Mouse (Mus musculus) regulatory T cell (primary cell): ENCODE results near the gene 1110008L16Rik.
"Not testable (repeated sequence)": the region's sequence is repeated elsewhere in the genome, so short reads cannot be mapped to it uniquely, and the experiment has no call there.

Experiments
- in situ Hi-C: fragments of 300-600 bp; cut with MboI, MseI; formaldehyde crosslinking; loops from one replicate; pipeline ENCODE4 v1.15.1; 2025; ENCODE audit warnings: high pct_unique_total_duplicates

The 1110008L16Rik gene

GRCm38 (mm10) chr12:55338490-55338889, 39.1 kb downstream of the 1110008L16Rik start:
- in situ Hi-C loops: not testable (repeated sequence)

GRCm38 (mm10) chr12:55343045-55343444, 43.7 kb downstream of the 1110008L16Rik start:
- in situ Hi-C loops: not testable (repeated sequence)

DNA sequence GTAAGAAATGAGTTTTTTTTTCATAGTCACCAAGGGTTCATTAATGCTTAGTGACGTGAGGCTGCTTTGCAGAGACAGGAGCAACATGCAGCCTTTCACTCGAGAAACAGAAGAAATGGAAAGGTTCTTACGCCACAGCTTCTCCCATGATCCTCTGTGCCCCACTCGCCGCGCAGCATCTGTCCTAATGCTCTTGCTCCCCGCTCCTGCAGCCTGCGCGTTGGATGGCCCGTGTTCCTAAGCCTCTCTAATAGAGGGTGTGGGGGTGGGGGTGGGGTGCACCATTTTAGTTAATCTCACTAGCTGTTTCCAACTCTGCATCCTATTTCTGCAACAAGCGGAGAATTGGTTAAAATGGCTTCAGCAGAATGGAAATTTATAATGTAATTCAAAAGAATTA, 44.6 kb downstream of the 1110008L16Rik start:
- in situ Hi-C loops: no loop called here

DNA sequence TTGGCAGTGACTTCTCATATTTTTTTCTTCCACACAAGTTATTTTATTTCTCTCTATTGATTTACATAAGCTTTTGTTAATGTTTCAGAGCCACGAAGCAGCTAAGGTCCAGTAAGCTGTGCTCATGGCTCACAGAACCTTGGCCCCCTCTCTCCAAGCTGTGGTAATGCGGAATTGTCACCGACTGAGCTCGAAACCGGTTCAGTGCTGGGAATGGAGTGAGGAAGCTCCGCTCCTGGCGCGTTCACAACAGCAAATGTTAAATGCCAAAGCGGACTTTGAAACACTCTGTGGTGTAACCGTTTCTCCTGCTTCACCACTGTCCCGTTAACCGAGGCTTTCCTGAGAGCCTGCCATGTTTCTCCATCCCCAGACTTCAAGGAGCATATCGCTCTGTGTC, 45.2 kb downstream of the 1110008L16Rik start:
- in situ Hi-C loops: no loop called here

- in situ Hi-C loops: no loop called here
Measured at GRCm38 (mm10) chr12:55353423-55353822, 54.0 kb downstream of the 1110008L16Rik start.

- in situ Hi-C loops: no loop called here
Measured at GRCm38 (mm10) chr12:55354904-55355303, 55.5 kb downstream of the 1110008L16Rik start.

- in situ Hi-C loops: no loop called here
Measured at GRCm38 (mm10) chr12:55357303-55357702, 57.9 kb downstream of the 1110008L16Rik start.

- in situ Hi-C loops: no loop called here
Measured at GRCm38 (mm10) chr12:55360929-55361328, 61.6 kb downstream of the 1110008L16Rik start.

DNA sequence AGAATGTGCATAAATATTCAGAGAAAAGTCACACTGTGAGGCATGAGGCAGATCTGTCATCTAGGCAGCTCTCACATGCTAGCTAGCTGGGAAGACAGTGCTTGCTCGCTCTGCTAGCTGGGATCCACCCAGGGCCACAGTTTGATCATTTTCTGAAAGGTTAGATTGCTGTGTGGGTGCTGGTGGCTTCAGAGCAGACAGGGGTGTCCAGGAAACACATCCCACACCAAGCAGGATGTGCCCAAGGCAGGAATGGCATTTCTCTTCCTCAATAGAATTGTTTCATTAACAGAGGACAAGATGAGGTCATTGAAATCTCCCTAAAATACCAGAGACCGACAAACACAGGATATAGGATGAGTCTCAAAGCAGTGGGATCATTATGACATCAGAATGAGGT, 65.7 kb downstream of the 1110008L16Rik start:
- in situ Hi-C loops: loop anchor here (5.0 kb wide), 1 partner anchor 48 kb away; no protein-coding TSS in a partner anchor

DNA sequence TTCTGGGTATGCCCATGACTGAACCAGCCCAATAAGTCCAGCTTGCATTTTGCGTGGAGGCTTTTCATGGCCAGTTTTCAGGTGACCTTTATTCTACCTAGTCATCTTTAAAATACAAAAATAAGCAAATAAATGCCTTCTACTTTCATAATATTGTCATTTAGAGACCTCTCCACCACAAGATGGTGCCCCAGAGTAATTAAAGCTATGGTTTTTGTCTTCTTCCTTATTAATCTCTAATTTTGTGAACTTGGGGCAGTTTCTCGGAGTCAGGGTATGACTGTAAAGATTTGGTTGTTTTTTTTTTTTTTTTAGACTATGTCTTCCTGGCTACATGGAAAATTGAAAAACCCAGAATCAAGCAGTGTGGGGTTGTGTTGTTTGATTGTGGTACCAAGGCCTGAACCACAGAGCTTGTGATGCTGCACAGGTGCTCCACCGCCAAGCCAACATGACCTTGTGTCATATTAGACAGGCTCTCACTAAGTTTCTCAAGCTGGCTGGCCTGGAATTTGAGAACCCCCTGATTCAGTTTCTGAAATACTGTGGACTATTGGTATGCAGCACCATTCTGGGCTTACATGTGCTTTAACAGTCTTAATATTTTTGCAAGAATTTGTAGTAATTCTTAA, 73.2 kb downstream of the 1110008L16Rik start:
- in situ Hi-C loops: no loop called here

DNA sequence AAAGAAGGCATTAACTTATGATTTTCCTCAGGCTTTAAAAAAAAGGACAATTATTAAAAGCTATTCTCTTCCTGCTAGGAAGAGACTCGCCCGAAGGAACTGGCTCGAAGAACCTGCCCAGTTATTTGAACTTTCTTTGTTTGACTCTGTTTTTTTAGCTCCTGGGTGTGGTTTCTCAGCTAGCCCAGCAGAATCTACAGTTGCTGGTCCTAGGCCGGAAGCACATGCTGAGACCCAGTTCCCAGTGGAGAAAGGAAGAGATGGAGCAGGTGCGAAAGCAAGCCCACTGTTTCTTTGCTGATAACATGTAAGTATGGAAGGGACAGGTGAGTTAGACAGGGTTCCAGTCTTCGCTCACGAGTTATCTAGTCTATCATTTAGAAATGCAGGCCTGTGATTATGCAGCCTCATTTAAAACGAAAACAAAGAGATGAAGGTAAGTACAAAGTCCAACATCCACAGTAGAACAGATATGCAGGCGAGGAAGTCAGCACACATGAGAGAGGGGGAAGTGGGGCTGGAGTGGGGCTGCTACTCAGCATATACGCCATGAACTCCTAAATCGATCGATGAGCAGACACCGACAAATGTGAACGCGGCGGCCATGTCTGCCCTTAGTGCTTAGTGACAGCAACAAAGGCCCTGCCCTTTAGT, 77.7 kb downstream of the 1110008L16Rik start:
- in situ Hi-C loops: no loop called here

DNA sequence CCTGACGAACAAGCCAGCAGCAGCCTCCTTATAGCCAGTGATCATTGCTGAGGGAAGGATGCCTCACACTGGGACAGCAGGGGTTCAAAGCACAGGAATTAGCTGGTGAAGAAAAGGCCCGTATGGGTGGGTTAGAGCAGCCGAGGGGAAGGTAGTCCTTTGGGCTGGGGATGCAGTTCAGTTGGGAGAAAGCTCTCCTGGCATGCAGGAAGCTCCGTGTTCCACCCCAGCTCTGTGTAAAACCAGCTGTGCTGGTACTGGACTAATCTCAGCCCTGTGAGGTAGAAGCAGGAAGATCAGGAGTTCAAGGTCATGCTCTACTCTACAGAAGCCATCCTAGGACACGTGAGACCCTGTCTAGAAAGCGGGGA, 78.2 kb downstream of the 1110008L16Rik start:
- in situ Hi-C loops: no loop called here

DNA sequence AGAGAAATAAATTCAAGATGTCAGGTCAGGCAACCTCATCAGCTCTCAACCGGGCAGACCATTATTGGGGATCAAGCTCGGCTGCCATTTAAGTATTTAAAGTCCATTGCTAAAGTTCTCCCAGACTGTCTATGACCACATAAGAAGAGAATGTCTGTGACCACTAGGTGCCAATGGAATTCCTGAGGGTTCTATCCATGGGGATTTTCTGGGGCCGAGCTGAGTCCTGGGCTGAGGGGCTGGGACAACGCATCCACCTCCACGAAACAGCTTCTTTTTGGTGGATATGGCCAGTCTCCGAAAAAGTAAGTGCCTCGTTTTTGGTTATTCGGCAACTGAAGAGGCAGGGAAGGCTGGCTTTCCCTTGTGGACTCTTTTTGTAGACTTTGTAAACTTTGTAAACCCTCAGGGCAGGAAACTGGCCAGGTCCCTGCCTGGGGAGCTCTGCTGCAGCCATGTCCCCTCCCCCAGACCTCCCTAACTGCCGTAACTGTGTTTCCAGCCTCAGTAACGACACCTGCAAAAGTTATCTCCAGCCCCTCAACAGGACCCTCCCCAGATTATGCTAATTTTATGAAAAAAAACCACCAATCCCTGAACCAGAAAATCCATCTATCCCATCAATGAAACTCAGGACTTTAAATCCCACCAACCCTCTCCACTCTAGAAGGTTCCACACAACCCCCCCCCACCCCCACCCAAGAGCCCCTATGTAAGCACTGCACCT, 84.8 kb downstream of the 1110008L16Rik start, which contains the start of gene Psma6:
Gene Psma6 (plus strand): TSS at position 200 of the 727 bp plus-strand sequence.
- in situ Hi-C loops: no loop called here

GRCm38 (mm10) chr12:55384826-55385225, 85.4 kb downstream of the 1110008L16Rik start:
- in situ Hi-C loops: no loop called here

GRCm38 (mm10) chr12:55385931-55386330, 86.6 kb downstream of the 1110008L16Rik start:
- in situ Hi-C loops: no loop called here

DNA sequence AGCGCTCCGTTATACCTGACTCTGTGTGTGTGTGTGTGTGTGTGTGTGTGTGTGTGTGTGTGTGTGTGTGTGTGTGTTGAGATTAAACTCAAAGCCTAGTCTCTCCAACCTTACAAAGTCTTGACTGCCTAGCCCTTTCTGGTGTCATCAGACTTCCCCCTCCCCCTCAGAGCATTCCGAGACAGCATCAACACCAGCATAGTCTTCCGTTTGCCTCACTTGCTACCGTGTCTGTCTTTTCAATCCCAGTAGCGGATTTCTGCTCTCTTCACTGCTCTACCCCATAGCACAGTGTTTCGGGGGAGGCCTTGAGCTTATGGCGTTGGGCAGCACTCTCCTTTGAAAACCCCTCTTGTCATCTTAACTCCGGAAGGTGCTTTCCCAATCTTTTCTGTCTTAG, 87.1 kb downstream of the 1110008L16Rik start:
- in situ Hi-C loops: no loop called here

GRCm38 (mm10) chr12:55387083-55387787, 87.9 kb downstream of the 1110008L16Rik start:
- in situ Hi-C loops: no loop called here

DNA sequence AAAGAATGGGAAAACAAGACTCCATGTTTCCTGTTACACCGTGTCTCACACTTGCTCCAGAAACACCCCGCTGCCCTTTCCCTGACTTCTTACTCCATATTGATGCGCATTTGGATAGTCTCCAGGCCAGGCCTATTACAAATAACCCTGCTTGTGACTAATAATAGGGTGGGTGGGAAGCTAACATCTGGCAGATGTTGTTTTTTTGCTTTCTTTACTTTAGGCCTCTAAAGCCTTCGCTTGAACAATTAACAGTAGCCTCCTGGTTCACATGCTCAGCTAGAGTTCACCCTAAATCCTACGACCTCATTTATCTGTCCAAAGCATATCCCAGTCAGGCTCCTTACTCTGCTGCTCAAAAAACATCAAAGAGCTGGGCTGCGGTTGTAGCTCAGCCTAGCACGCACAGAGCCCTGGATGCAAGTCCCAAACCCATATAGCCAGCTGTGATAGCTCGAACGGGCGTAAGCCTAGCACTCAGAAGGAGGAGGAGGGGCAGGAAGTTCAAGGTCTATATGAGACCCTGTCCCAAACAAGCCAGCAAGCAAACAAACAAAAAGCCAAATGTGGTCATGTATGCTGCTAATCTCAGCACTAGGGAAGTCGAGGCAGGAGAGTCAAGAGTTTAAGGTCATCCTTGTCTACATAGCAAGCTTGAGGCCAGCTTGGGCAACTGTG, 88.5 kb downstream of the 1110008L16Rik start:
- in situ Hi-C loops: no loop called here

DNA sequence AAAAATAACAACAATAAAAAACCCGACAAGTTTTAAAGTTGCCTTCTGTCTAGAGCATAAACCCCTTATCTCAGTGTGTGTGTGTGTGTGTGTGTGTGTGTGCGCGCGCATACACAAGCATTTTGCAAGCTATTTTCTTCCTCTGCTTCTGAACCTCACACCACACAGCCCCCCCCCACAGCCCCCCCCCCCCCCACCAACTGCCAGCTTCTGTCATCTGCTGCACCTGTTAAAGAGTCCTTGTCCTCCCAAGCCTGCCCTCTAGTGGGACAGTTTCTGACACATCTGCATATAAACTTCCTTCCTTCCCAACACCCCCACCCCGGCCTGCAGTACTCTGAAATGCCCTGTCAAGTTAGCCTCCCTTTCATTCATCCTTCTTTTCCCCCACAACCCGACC, 89.1 kb downstream of the 1110008L16Rik start:
- in situ Hi-C loops: no loop called here

DNA sequence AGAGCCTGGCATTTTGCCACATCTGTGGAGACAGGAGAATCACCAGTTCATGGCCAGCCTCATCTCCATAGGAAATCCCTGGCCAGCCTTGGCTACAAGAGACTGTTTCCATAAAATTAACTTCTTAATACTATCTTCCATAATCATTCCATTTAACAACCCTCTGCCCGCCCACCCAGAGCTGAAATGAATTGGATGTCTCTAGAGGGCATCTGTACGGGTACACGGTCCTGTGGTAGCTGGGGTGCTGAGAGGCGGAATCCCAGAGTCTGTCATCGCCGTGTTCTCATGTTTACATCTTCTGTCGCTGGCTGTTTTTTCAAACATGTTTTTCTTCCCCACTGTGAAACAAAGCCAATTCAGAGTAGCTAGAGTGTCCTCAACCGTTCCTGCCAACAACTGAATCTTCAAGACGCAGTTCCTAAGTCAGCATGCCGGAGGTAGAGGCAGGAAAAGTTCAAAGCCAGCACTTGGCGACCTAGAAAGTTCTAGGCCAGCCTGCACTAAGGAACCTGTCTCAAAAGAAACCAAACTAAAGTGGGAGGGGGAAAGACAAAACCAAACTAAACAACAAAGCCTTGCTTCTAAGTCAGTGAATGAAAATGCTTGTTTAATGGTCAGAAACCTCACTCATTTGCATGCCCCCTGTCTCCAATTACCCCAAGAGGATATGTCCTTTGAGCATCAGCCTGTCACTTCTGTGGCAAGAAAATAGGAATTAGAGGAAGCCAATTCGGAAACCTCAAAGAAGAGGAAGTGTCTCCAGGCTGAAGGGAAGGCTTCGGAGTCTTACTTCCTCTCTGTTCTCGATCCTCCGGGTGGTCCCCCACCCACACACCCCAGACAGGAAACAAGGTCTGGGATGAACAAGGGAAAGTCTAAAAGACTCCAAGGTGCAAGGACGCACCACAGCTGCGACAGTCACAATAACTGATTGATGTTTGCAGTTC, 90.0 kb downstream of the 1110008L16Rik start:
- in situ Hi-C loops: no loop called here
